Mouse (Mus musculus): ENCODE results near the gene Rnf227.

DNA sequence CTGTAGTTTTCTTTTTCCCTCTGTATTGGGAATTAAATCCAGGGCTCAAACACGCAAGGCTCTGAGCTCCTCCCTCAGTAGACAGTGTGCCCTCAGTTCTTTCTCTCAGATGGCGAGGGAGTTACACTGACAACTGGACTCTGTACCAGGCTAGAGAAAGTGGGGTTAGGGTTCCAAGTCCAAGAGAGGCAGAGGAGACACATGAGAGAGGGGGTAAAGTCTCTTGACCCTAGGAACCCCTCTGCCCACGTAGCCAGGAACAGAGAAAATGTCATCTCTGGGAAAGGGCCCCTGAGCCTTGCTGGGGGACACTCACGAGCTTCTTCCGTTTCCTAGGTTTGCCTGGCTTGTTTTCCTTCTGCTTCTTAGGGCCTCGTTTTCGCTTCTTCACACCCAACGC, 24.1 kb downstream of the Rnf227 start:
- TF ChIP-seq CTCF (IDR thresholded peaks at IDR 0.05; ENCODE audit: extremely low read depth, insufficient read depth, low read length) (no peak), POLR2A (IDR thresholded peaks at IDR 0.05; ENCODE audit: extremely low read depth, insufficient read depth, low read length) (no peak)

Data from cortical plate, adult 2 months (tissue).